Mouse (Mus musculus) heart, adult 2 months (tissue): ENCODE measurements around the gene Nit1.

Experiments used
- CTCF ChIP-seq: fragments of 200-600 bp; IDR thresholded peaks from 2 replicates; pipeline ENCODE4 v1.8.1; 2022; ENCODE audit warnings: antibody characterized with exemption, mild to moderate bottlenecking, moderate library complexity
- EP300 ChIP-seq: fragments of 200-500 bp; IDR thresholded peaks from 2 replicates; pipeline ENCODE4 v1.6.1; 2011; ENCODE audit warnings: low read depth, low read length, control low read depth; ENCODE audit not compliant: insufficient read depth
- POLR2A ChIP-seq: fragments of 200-500 bp; IDR thresholded peaks from 2 replicates; pipeline ENCODE4 v1.6.1; 2011; ENCODE audit warnings: mild to moderate bottlenecking, low read depth, low read length, control low read depth; ENCODE audit not compliant: insufficient read depth

DNA sequence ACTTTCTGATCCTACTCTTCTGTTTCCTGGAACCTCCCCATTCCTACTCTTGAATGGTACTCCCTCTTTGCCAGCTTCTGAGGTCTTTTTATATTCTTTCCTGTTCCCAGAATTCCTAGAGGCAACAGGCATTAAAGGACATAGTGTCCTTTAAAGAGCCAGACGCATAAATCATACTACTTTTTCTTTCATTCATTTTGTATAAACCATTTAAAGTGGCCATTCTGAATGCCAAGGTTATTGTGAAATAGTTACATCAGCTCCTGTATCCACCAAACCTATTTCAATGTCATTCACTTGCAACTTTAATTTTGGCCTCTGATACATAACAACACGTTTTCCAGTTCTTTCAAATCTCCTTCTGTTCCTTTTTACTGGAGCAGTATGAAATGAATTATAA lies 36.1 kb downstream of the Nit1 start:
- no peak for TF ChIP-seq CTCF
- no peak for TF ChIP-seq POLR2A
- TF ChIP-seq EP300 = no peak
